Mouse (Mus musculus): ENCODE measurements around the gene Ube2l3. TPM values are rescaled to one million over a fixed set of nuclear protein-coding genes. Genes with fewer than 3 reads are reported as not detected.

The Ube2l3 gene
- polyA plus RNA-seq, 1 experiment from 2014 or later = 313 TPM

- WGBS (ENCODE audit: insufficient replicate concordance) = 54% methylated on average over 8 of the region's 8 CpGs
- no peaks in the 10 kb centered on the region for H3K27me3 ChIP-seq (ENCODE audit: control insufficient read depth, insufficient read depth, low read length)
- H3K4me3 ChIP-seq (ENCODE audit: low read depth, low read length) = no peak overlapping the region
- H3K4me1 ChIP-seq (ENCODE audit: control insufficient read depth, insufficient read depth, low read length) = peaks cover 10% of the 10 kb centered on the region
- no peaks in the 10 kb centered on the region for H3K9me3 ChIP-seq (replicated peaks; ENCODE audit: control insufficient read depth, low read length)
- H3K9ac ChIP-seq (ENCODE audit: low read depth, low read length) = no peak overlapping the region
- H3K4me2 ChIP-seq = no peak overlapping the region
- H3K36me3 ChIP-seq (ENCODE audit: control insufficient read depth, insufficient read depth, low read length) = no peaks in the 10 kb centered on the region
- no peak for ATAC-seq (replicated peaks; ENCODE audit: insufficient number of reproducible peaks, low FRiP score, low TSS enrichment)
- no peak overlapping the region for H3K27ac ChIP-seq (ENCODE audit: low read depth, low read length)
Measured at GRCm38 (mm10) chr16:17216934-17217633, 14.6 kb upstream of the Ube2l3 start.

- Histone ChIP-seq H3K9me3 (replicated peaks; ENCODE audit: control insufficient read depth, low read length) (no peaks in the 10 kb centered on the region), H3K27me3 (ENCODE audit: control insufficient read depth, insufficient read depth, low read length) (peaks cover 16% of the 10 kb centered on the region), H3K9ac (ENCODE audit: low read depth, low read length) (peak overlapping the region; percentile 48; the same call in 1 of the 2 replicates), H3K4me3 (ENCODE audit: low read depth, low read length) (peak overlapping the region; percentile 50), H3K4me1 (ENCODE audit: control insufficient read depth, insufficient read depth, low read length) (peaks cover 15% of the 10 kb centered on the region), H3K27ac (ENCODE audit: low read depth, low read length) (no peak overlapping the region), H3K4me2 (peak overlapping the region; percentile 92), H3K36me3 (ENCODE audit: control insufficient read depth, insufficient read depth, low read length) (no peaks in the 10 kb centered on the region)
- 7% methylated on average over 48 of the region's 48 CpGs for WGBS (ENCODE audit: insufficient replicate concordance)
- peak; percentile 82 for ATAC-seq (replicated peaks; ENCODE audit: insufficient number of reproducible peaks, low FRiP score, low TSS enrichment)
Measured at GRCm38 (mm10) chr16:17209981-17210838, 7.8 kb upstream of the Ube2l3 start.

- H3K9me3 ChIP-seq (replicated peaks; ENCODE audit: control insufficient read depth, low read length) = no peaks in the 10 kb centered on the region
- peak overlapping the region; percentile 92 for H3K4me2 ChIP-seq
- H3K36me3 ChIP-seq (ENCODE audit: control insufficient read depth, insufficient read depth, low read length) = no peaks in the 10 kb centered on the region
- H3K9ac ChIP-seq (ENCODE audit: low read depth, low read length) = peak overlapping the region; percentile 73; the same call in 1 of the 2 replicates
- H3K4me3 ChIP-seq (ENCODE audit: low read depth, low read length) = peak overlapping the region; percentile 50
- WGBS (ENCODE audit: insufficient replicate concordance) = 3% methylated on average over 37 of the region's 37 CpGs
- H3K4me1 ChIP-seq (ENCODE audit: control insufficient read depth, insufficient read depth, low read length) = peaks cover 15% of the 10 kb centered on the region
- H3K27me3 ChIP-seq (ENCODE audit: control insufficient read depth, insufficient read depth, low read length) = peaks cover 16% of the 10 kb centered on the region
- ATAC-seq (replicated peaks; ENCODE audit: insufficient number of reproducible peaks, low FRiP score, low TSS enrichment) = 0 out of 2 replicates have a peak, but pooled peaks have one; percentile 16
- no peak overlapping the region for H3K27ac ChIP-seq (ENCODE audit: low read depth, low read length)
Measured at GRCm38 (mm10) chr16:17209404-17209960, 7.0 kb upstream of the Ube2l3 start.

GRCm38 (mm10) chr16:17208389-17209361, 6.2 kb upstream of the Ube2l3 start, which contains the start of gene Rimbp3:
Rimbp3 (plus strand) TSS chr16:17208603.
- peaks cover 15% of the 10 kb centered on the region for H3K4me1 ChIP-seq (ENCODE audit: control insufficient read depth, insufficient read depth, low read length)
- H3K4me2 ChIP-seq = peak within 1 kb of the TSS; percentile 92
- WGBS (ENCODE audit: insufficient replicate concordance) = 2% methylated on average over 83 of the region's 85 CpGs
- no peak within 1 kb of the TSS for H3K27ac ChIP-seq (ENCODE audit: low read depth, low read length)
- H3K36me3 ChIP-seq (ENCODE audit: control insufficient read depth, insufficient read depth, low read length) = no peaks in the 10 kb centered on the region
- no peaks in the 10 kb centered on the region for H3K9me3 ChIP-seq (replicated peaks; ENCODE audit: control insufficient read depth, low read length)
- peak within 1 kb of the TSS; percentile 73 for H3K9ac ChIP-seq (ENCODE audit: low read depth, low read length)
- H3K27me3 ChIP-seq (ENCODE audit: control insufficient read depth, insufficient read depth, low read length) = peaks cover 16% of the 10 kb centered on the region
- 0 out of 2 replicates have a peak, but pooled peaks have one; percentile 63 for ATAC-seq (replicated peaks; ENCODE audit: insufficient number of reproducible peaks, low FRiP score, low TSS enrichment)
- H3K4me3 ChIP-seq (ENCODE audit: low read depth, low read length) = peak within 1 kb of the TSS; percentile 50

GRCm38 (mm10) chr16:17204990-17205389, 2.5 kb upstream of the Ube2l3 start:
- peaks cover 2% of the 10 kb centered on the region; the same call in 1 of the 2 replicates for H3K27me3 ChIP-seq (ENCODE audit: control insufficient read depth, insufficient read depth, low read length)
- H3K4me2 ChIP-seq = no peak overlapping the region
- no peak overlapping the region for H3K4me3 ChIP-seq (ENCODE audit: low read depth, low read length)
- H3K27ac ChIP-seq (ENCODE audit: low read depth, low read length) = no peak overlapping the region
- no peaks in the 10 kb centered on the region for H3K36me3 ChIP-seq (ENCODE audit: control insufficient read depth, insufficient read depth, low read length)
- H3K4me1 ChIP-seq (ENCODE audit: control insufficient read depth, insufficient read depth, low read length) = peaks cover 14% of the 10 kb centered on the region
- no peaks in the 10 kb centered on the region for H3K9me3 ChIP-seq (replicated peaks; ENCODE audit: control insufficient read depth, low read length)
- WGBS (ENCODE audit: insufficient replicate concordance) = 5% methylated on average over 6 of the region's 6 CpGs
- no peak overlapping the region for H3K9ac ChIP-seq (ENCODE audit: low read depth, low read length)
- ATAC-seq (replicated peaks; ENCODE audit: insufficient number of reproducible peaks, low FRiP score, low TSS enrichment) = no peak

GRCm38 (mm10) chr16:17201977-17202376, 472 bp downstream of the Ube2l3 start:
- no peak for ATAC-seq (replicated peaks; ENCODE audit: insufficient number of reproducible peaks, low FRiP score, low TSS enrichment)
- Histone ChIP-seq H3K9me3 (replicated peaks; ENCODE audit: control insufficient read depth, low read length) (no peaks in the 10 kb centered on the region), H3K36me3 (ENCODE audit: control insufficient read depth, insufficient read depth, low read length) (no peaks in the 10 kb centered on the region), H3K9ac (ENCODE audit: low read depth, low read length) (no peak overlapping the region), H3K4me2 (no peak overlapping the region), H3K27me3 (ENCODE audit: control insufficient read depth, insufficient read depth, low read length) (peaks cover 2% of the 10 kb centered on the region; the same call in 1 of the 2 replicates), H3K27ac (ENCODE audit: low read depth, low read length) (no peak overlapping the region), H3K4me3 (ENCODE audit: low read depth, low read length) (no peak overlapping the region; the same call in 1 of the 2 replicates), H3K4me1 (ENCODE audit: control insufficient read depth, insufficient read depth, low read length) (peaks cover 8% of the 10 kb centered on the region; the same call in 1 of the 2 replicates)
- 70% methylated on average over 2 of the region's 2 CpGs for WGBS (ENCODE audit: insufficient replicate concordance)

GRCm38 (mm10) chr16:17200953-17201707, 1.3 kb downstream of the Ube2l3 start:
- Histone ChIP-seq H3K9ac (ENCODE audit: low read depth, low read length) (peak overlapping the region; percentile 100), H3K27me3 (ENCODE audit: control insufficient read depth, insufficient read depth, low read length) (no peaks in the 10 kb centered on the region), H3K9me3 (replicated peaks; ENCODE audit: control insufficient read depth, low read length) (no peaks in the 10 kb centered on the region), H3K27ac (ENCODE audit: low read depth, low read length) (peak overlapping the region; percentile 73), H3K4me3 (ENCODE audit: low read depth, low read length) (peak overlapping the region; percentile 96), H3K4me2 (peak overlapping the region; percentile 87), H3K4me1 (ENCODE audit: control insufficient read depth, insufficient read depth, low read length) (peaks cover 8% of the 10 kb centered on the region; the same call in 1 of the 2 replicates), H3K36me3 (ENCODE audit: control insufficient read depth, insufficient read depth, low read length) (no peaks in the 10 kb centered on the region)
- ATAC-seq (replicated peaks; ENCODE audit: insufficient number of reproducible peaks, low FRiP score, low TSS enrichment) = peak; percentile 87
- under 1% methylated on average over 72 of the region's 72 CpGs for WGBS (ENCODE audit: insufficient replicate concordance)
